Mouse (Mus musculus): Measurements from ENCODE around the gene Muc1.

Muc1 gene

GRCm38 (mm10) chr3:89228836-89229235 is at the start of gene Muc1:
Muc1 (plus strand) TSS chr3:89229057.
- no peak for DNase-seq (ENCODE audit: low spot score)

GRCm38 (mm10) chr3:89181749-89182500 is 46.9 kb upstream of the Muc1 start:
- no peak for DNase-seq (ENCODE audit: low spot score)

- no peak for DNase-seq (ENCODE audit: low spot score)
These were observed 46.3 kb upstream of the Muc1 start for GRCm38 (mm10) chr3:89182531-89183057.

GRCm38 (mm10) chr3:89183058-89183958 is 45.5 kb upstream of the Muc1 start, which contains the start of gene Fam189b:
Fam189b (plus strand) TSS chr3:89183143.
- DNase-seq (ENCODE audit: low spot score) = no peak

GRCm38 (mm10) chr3:89183959-89184315 is 44.9 kb upstream of the Muc1 start:
- DNase-seq (ENCODE audit: low spot score) = no peak

GRCm38 (mm10) chr3:89187197-89187596 is 41.7 kb upstream of the Muc1 start:
- DNase-seq (ENCODE audit: low spot score) = no peak

- DNase-seq (ENCODE audit: low spot score) = no peak
These were observed 41.0 kb upstream of the Muc1 start for GRCm38 (mm10) chr3:89187690-89188477.

- DNase-seq (ENCODE audit: low spot score) = no peak
These were observed 40.4 kb upstream of the Muc1 start for GRCm38 (mm10) chr3:89188478-89188875.

GRCm38 (mm10) chr3:89190436-89190835 is 38.4 kb upstream of the Muc1 start:
- no peak for DNase-seq (ENCODE audit: low spot score)

- no peak for DNase-seq (ENCODE audit: low spot score)
These were observed 35.5 kb upstream of the Muc1 start for GRCm38 (mm10) chr3:89193351-89193750.

GRCm38 (mm10) chr3:89193853-89194252 is 35.0 kb upstream of the Muc1 start:
- DNase-seq (ENCODE audit: low spot score) = no peak

- peak; percentile 71 for DNase-seq (ENCODE audit: low spot score)
These were observed 32.6 kb upstream of the Muc1 start for GRCm38 (mm10) chr3:89195979-89196877.

- no peak for DNase-seq (ENCODE audit: low spot score)
These were observed 29.0 kb upstream of the Muc1 start for GRCm38 (mm10) chr3:89199839-89200238.

- peak; percentile 71 for DNase-seq (ENCODE audit: low spot score)
These were observed 26.4 kb upstream of the Muc1 start, which contains the start of gene Gba for GRCm38 (mm10) chr3:89202253-89203141. Gba (plus strand) TSS chr3:89202928.

GRCm38 (mm10) chr3:89203142-89203514 is 25.7 kb upstream of the Muc1 start:
- no peak for DNase-seq (ENCODE audit: low spot score)

GRCm38 (mm10) chr3:89206079-89206478 is 22.8 kb upstream of the Muc1 start:
- no peak for DNase-seq (ENCODE audit: low spot score)

- DNase-seq (ENCODE audit: low spot score) = no peak
These were observed 22.2 kb upstream of the Muc1 start for GRCm38 (mm10) chr3:89206695-89207094.

- DNase-seq (ENCODE audit: low spot score) = no peak
These were observed 20.7 kb upstream of the Muc1 start for GRCm38 (mm10) chr3:89208075-89208657.

GRCm38 (mm10) chr3:89208736-89209135 is 20.1 kb upstream of the Muc1 start:
- DNase-seq (ENCODE audit: low spot score) = no peak

GRCm38 (mm10) chr3:89209731-89210130 is 19.1 kb upstream of the Muc1 start:
- DNase-seq (ENCODE audit: low spot score) = no peak
